Mouse (Mus musculus): ENCODE measurements around the gene Ciita.

DNA sequence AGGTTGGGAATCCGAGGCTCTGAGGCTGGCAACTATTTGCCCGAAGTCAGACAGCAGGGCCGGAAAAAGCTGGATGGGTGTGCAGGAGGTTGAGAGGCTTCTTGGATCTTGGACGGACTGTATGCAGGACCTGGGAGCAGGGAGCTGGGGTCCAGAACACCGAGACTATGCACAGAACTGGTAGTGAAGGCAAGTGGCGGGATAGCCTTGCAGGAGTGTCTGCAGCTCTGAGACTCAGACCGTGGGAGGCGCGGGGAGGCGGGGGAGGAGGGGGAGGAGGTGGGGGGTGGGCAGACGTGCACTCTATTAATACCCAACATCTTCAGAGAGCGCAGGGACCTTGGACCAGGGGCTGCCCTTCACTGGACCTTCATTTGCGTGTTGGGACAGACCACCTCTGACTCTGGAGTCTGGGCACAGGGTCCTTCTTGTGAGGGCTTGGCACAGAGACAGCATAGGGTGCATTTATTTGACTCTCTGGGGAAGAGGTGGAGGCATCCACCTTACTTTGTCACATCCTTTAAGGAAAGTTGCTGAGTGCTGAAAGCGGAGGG, 10.1 kb downstream of the Ciita start:
- TF ChIP-seq POLR2A (IDR thresholded peaks at IDR 0.05; ENCODE audit: insufficient read length, low read depth), result no peak
- TF ChIP-seq USF1 (IDR thresholded peaks at IDR 0.05; ENCODE audit: low read depth), result no peak

Measured in myocyte (in vitro differentiated cells).